Mouse (Mus musculus) stomach, postnatal 0 days (tissue): Measurements from ENCODE around the gene Bace1.

Source experiments
- CTCF ChIP-seq: IDR thresholded peaks from 2 replicates; pipeline ENCODE4 v1.5.1; 2016; ENCODE audit warnings: antibody characterized with exemption, low read depth, mild to moderate bottlenecking, moderate library complexity
- EP300 ChIP-seq: optimal IDR thresholded peaks from 2 replicates; pipeline ENCODE3; 2016; ENCODE audit warnings: antibody characterized with exemption

GRCm38 (mm10) chr9:45807761-45808160, 30.6 kb upstream of the Bace1 start:
- TF ChIP-seq EP300 = no peak
- no peak for TF ChIP-seq CTCF
